Mouse (Mus musculus): ENCODE data around the gene Edf1. TPM values are rescaled to one million over a fixed set of nuclear protein-coding genes. Genes with fewer than 3 reads are reported as not detected.
A peak's percentile ranks its signal among the peaks of the same experiment; 100 is the strongest.

Edf1 gene
- polyA plus RNA-seq, 1 experiment from 2014 or later, result 436 TPM

GRCm38 (mm10) chr2:25571221-25571620, 13.6 kb downstream of the Edf1 start:
- ATAC-seq (ENCODE audit: low FRiP score), result no peak
- H3K4me1 ChIP-seq (replicated peaks; ENCODE audit: control insufficient read depth, insufficient read depth, low read length), result peaks cover 10% of the 10 kb centered on the region
- H3K36me3 ChIP-seq (ENCODE audit: control insufficient read depth, insufficient read depth, low read length), result no peaks in the 10 kb centered on the region
- H3K4me3 ChIP-seq (ENCODE audit: low read depth, low read length), result no peak overlapping the region
- H3K9ac ChIP-seq (ENCODE audit: low read depth, low read length), result no peak overlapping the region
- H3K27me3 ChIP-seq (ENCODE audit: control insufficient read depth, insufficient read depth, low read length), result peaks cover 6% of the 10 kb centered on the region
- WGBS, result 88% methylated on average over 4 of the region's 4 CpGs
- H3K4me2 ChIP-seq (replicated peaks; ENCODE audit: low read depth, low read length), result no peak overlapping the region
- DNase-seq (ENCODE audit: low spot score), result no peak
- no peak overlapping the region for H3K27ac ChIP-seq (ENCODE audit: low read depth, low read length)
- no peaks in the 10 kb centered on the region for H3K9me3 ChIP-seq (ENCODE audit: control insufficient read depth, low read length)

DNA sequence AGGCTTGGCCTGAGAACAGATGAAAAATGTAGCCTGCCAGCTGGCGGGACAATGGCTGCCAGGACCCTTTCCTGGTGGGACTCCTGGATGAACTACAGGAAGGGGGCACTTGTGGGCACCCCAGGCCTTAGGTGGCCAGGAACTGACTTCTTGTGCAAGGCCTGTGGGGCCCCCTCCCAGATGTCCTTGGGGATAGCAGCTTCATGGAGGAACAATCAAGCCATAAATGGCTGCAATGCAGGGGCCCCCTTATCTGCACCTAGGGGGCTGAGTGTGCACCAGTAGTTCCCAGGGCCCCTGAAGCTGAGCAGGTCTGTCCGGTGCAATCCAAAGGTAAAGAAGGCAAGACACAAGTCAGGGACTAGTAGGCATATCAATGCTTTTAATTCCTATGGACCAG, 15.4 kb downstream of the Edf1 start:
- WGBS, result 95% methylated on average over 2 of the region's 2 CpGs
- Histone ChIP-seq H3K9ac (ENCODE audit: low read depth, low read length) (no peak overlapping the region), H3K9me3 (ENCODE audit: control insufficient read depth, low read length) (no peaks in the 10 kb centered on the region), H3K4me3 (ENCODE audit: low read depth, low read length) (no peak overlapping the region), H3K4me2 (replicated peaks; ENCODE audit: low read depth, low read length) (0 out of 2 replicates have a peak overlapping the region, but pooled peaks have one; percentile 11), H3K27me3 (ENCODE audit: control insufficient read depth, insufficient read depth, low read length) (peaks cover 25% of the 10 kb centered on the region), H3K27ac (ENCODE audit: low read depth, low read length) (no peak overlapping the region), H3K36me3 (ENCODE audit: control insufficient read depth, insufficient read depth, low read length) (no peaks in the 10 kb centered on the region), H3K4me1 (replicated peaks; ENCODE audit: control insufficient read depth, insufficient read depth, low read length) (peaks cover 18% of the 10 kb centered on the region)
- DNase-seq (ENCODE audit: low spot score) (no peak), ATAC-seq (ENCODE audit: low FRiP score) (no peak)

DNA sequence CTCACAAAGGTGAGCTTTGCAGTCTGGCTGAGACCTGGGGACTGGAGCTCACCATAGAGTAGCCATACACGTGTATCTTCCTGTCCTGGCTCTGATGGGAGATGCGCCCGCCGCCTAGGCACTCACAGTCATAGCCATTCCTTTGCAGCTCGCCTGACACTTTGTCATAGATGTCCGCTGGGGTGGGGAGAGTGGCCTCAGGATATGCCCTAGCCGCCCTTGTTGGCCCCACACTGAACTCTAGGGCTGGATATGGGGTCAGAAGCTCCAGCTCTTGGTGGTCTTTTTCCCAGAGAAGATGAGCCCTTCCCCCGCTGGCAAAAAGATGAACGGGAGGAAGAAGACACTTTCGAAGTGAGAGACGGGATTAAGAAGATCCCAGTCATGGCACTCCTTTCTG, 16.5 kb downstream of the Edf1 start:
- ATAC-seq (ENCODE audit: low FRiP score) (peak; percentile 13), DNase-seq (ENCODE audit: low spot score) (no peak)
- Histone ChIP-seq H3K36me3 (ENCODE audit: control insufficient read depth, insufficient read depth, low read length) (no peaks in the 10 kb centered on the region), H3K27ac (ENCODE audit: low read depth, low read length) (0 out of 2 replicates have a peak overlapping the region, but pooled peaks have one; percentile 76), H3K4me3 (ENCODE audit: low read depth, low read length) (peak overlapping the region; percentile 60), H3K27me3 (ENCODE audit: control insufficient read depth, insufficient read depth, low read length) (peaks cover 36% of the 10 kb centered on the region), H3K9me3 (ENCODE audit: control insufficient read depth, low read length) (no peaks in the 10 kb centered on the region), H3K9ac (ENCODE audit: low read depth, low read length) (peak overlapping the region; percentile 63; the same call in 1 of the 2 replicates), H3K4me2 (replicated peaks; ENCODE audit: low read depth, low read length) (peak overlapping the region; percentile 92), H3K4me1 (replicated peaks; ENCODE audit: control insufficient read depth, insufficient read depth, low read length) (peaks cover 21% of the 10 kb centered on the region)
- 21% methylated on average over 11 of the region's 11 CpGs for WGBS

- Histone ChIP-seq H3K27me3 (ENCODE audit: control insufficient read depth, insufficient read depth, low read length) (peaks cover 42% of the 10 kb centered on the region), H3K27ac (ENCODE audit: low read depth, low read length) (peak within 1 kb of the TSS; percentile 76), H3K36me3 (ENCODE audit: control insufficient read depth, insufficient read depth, low read length) (no peaks in the 10 kb centered on the region), H3K9me3 (ENCODE audit: control insufficient read depth, low read length) (no peaks in the 10 kb centered on the region), H3K9ac (ENCODE audit: low read depth, low read length) (peak within 1 kb of the TSS; percentile 63; the same call in 1 of the 2 replicates), H3K4me1 (replicated peaks; ENCODE audit: control insufficient read depth, insufficient read depth, low read length) (peaks cover 21% of the 10 kb centered on the region), H3K4me3 (ENCODE audit: low read depth, low read length) (peak within 1 kb of the TSS; percentile 60), H3K4me2 (replicated peaks; ENCODE audit: low read depth, low read length) (peak within 1 kb of the TSS; percentile 92)
- under 1% methylated on average over 42 of the region's 45 CpGs for WGBS
- peak; percentile 97 for DNase-seq (ENCODE audit: low spot score)
- ATAC-seq (ENCODE audit: low FRiP score), result peak; percentile 98
Measured at GRCm38 (mm10) chr2:25574579-25575431, 17.2 kb downstream of the Edf1 start, which contains the start of the genes Mamdc4 and Phpt1. Gene Mamdc4, minus strand, starts transcription at chr2:25574845. Gene Phpt1, minus strand, starts transcription at chr2:25575224.

- DNase-seq (ENCODE audit: low spot score), result peak; percentile 48
- H3K4me1 ChIP-seq (replicated peaks; ENCODE audit: control insufficient read depth, insufficient read depth, low read length), result peaks cover 21% of the 10 kb centered on the region
- WGBS, result 17% methylated on average over 21 of the region's 21 CpGs
- H3K9me3 ChIP-seq (ENCODE audit: control insufficient read depth, low read length), result no peaks in the 10 kb centered on the region
- H3K4me3 ChIP-seq (ENCODE audit: low read depth, low read length), result peak overlapping the region; percentile 60
- peak; percentile 5; the same call in 1 of the 2 replicates for ATAC-seq (ENCODE audit: low FRiP score)
- no peaks in the 10 kb centered on the region for H3K36me3 ChIP-seq (ENCODE audit: control insufficient read depth, insufficient read depth, low read length)
- peak overlapping the region; percentile 63; the same call in 1 of the 2 replicates for H3K9ac ChIP-seq (ENCODE audit: low read depth, low read length)
- peak overlapping the region; percentile 67 for H3K27ac ChIP-seq (ENCODE audit: low read depth, low read length)
- peak overlapping the region; percentile 92 for H3K4me2 ChIP-seq (replicated peaks; ENCODE audit: low read depth, low read length)
- peaks cover 49% of the 10 kb centered on the region for H3K27me3 ChIP-seq (ENCODE audit: control insufficient read depth, insufficient read depth, low read length)
Measured at GRCm38 (mm10) chr2:25575432-25576027, 17.9 kb downstream of the Edf1 start.

DNA sequence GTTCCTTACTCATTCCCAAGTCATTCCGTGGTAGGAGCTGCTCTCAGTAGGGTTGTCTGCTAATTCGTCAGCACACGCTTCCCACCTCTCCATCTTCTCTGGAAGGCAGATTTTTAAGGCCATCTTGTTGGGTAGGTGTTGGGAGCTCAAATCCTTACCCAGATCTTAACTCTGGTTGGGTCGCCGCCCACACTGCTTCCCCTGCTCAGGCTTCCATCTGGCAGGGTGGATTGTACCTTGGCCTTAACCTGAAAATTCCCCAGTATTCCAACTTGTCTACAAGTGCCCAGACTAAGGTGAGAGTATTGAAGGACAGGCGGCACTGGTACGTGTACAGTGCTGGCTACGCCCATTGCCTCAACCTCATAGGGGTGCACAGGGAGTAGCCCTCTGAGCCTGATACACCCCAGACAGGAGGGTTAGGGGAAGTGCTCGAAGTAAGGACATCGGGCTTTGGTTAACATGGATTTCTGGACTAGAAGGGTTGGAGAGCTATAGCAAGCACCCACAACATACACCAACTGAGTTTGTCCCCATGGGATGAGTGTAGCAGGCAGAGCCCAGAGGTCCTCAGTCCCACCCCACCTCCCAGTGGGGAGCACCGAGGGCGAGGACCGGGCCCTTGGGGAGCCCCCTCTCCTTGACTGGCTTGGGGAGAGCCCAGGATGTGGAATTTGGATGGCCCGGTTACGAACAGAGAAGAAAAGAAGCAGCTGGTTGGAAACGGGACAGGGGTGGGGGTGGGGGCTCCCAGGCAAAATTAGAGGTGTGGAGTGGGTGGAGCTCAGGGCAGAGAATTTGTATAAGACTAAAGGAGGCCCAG, 18.6 kb downstream of the Edf1 start:
- 70% methylated on average over 16 of the region's 16 CpGs for WGBS
- no peak overlapping the region for H3K27ac ChIP-seq (ENCODE audit: low read depth, low read length)
- H3K9ac ChIP-seq (ENCODE audit: low read depth, low read length), result peak overlapping the region; percentile 63; the same call in 1 of the 2 replicates
- peaks cover 55% of the 10 kb centered on the region for H3K27me3 ChIP-seq (ENCODE audit: control insufficient read depth, insufficient read depth, low read length)
- H3K4me1 ChIP-seq (replicated peaks; ENCODE audit: control insufficient read depth, insufficient read depth, low read length), result peaks cover 22% of the 10 kb centered on the region
- no peak overlapping the region for H3K4me3 ChIP-seq (ENCODE audit: low read depth, low read length)
- DNase-seq (ENCODE audit: low spot score) (no peak), ATAC-seq (ENCODE audit: low FRiP score) (no peak)
- no peaks in the 10 kb centered on the region for H3K36me3 ChIP-seq (ENCODE audit: control insufficient read depth, insufficient read depth, low read length)
- peak overlapping the region; percentile 92; the same call in 1 of the 2 replicates for H3K4me2 ChIP-seq (replicated peaks; ENCODE audit: low read depth, low read length)
- no peaks in the 10 kb centered on the region for H3K9me3 ChIP-seq (ENCODE audit: control insufficient read depth, low read length)

DNA sequence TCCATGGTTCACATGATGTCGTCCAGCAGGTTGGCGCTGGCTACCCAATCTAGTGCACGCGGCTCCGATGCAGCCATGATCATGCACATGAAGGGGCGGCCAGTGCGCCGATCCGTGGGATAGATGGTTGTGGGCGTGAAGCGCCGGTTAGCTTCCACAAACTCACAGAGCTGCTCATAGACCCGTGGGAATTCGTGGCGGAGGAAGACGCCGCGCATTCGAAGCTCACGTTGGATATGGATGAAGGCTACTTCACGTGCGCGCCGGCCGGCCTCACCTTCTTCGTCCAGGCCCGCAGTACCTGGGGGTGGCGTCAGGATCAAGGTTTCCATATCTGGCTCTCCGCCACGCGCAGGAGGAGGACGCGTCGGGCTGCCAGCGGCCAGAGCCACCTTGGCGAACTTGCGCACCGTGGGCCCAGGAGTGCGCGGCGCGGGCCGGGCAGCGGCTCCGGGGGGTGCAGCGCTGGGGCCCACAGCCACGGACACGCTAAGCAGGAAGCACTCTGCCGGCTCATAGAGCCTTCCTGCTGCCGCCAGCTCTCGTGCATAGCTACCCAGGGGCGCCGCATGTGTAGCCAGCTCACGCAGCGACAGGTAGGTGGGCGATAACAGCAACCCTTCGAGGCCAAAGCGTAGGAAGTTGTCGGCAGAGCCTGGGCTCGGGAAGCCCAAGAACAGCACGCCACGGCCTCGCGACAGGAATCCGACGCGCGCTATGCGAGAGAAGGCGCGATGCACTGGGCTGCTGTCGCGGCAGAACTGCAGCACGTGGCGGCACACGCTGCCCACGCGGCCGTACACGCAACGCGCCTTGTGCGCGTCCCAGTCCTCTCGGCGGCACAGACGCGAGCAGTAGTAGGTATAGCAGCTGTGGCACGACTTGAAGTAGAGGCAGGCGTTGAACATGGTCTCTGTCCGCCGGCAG, 19.6 kb downstream of the Edf1 start:
- Histone ChIP-seq H3K36me3 (ENCODE audit: control insufficient read depth, insufficient read depth, low read length) (no peaks in the 10 kb centered on the region), H3K4me2 (replicated peaks; ENCODE audit: low read depth, low read length) (peak overlapping the region; percentile 40; the same call in 1 of the 2 replicates), H3K4me3 (ENCODE audit: low read depth, low read length) (peak overlapping the region; percentile 30), H3K4me1 (replicated peaks; ENCODE audit: control insufficient read depth, insufficient read depth, low read length) (peaks cover 24% of the 10 kb centered on the region), H3K9ac (ENCODE audit: low read depth, low read length) (peak overlapping the region; percentile 31; the same call in 1 of the 2 replicates), H3K27me3 (ENCODE audit: control insufficient read depth, insufficient read depth, low read length) (peaks cover 56% of the 10 kb centered on the region), H3K27ac (ENCODE audit: low read depth, low read length) (no peak overlapping the region), H3K9me3 (ENCODE audit: control insufficient read depth, low read length) (no peaks in the 10 kb centered on the region)
- DNase-seq (ENCODE audit: low spot score) (peak; percentile 44), ATAC-seq (ENCODE audit: low FRiP score) (no peak)
- 13% methylated on average over 92 of the region's 92 CpGs for WGBS

Data from hindbrain, embryonic 11.5 days (tissue).